Mouse (Mus musculus): ENCODE measurements around the gene Hspb7. TPM values are rescaled to one million over a fixed set of nuclear protein-coding genes. Genes with fewer than 3 reads are reported as not detected.
A peak's percentile ranks its signal among the peaks of the same experiment; 100 is the strongest.

The Hspb7 gene
- total and polyA plus RNA-seq, 3 experiments: 1,028 to 1,498 (median 1,066) TPM

- intact Hi-C loops (cut with DNase I): no loop called here
- Histone ChIP-seq H3K27me3 (ENCODE audit: control insufficient read depth, insufficient read depth, low read length) (no peaks in the 10 kb centered on the region), H3K9ac (ENCODE audit: low read depth, low read length) (peak overlapping the region; percentile 98), H3K27ac (no peak overlapping the region; the same call in 1 of the 2 replicates), H3K4me1 (ENCODE audit: control insufficient read depth, insufficient read depth, low read length) (peaks cover 8% of the 10 kb centered on the region), H3K36me3 (ENCODE audit: control insufficient read depth, insufficient read depth, low read length) (no peaks in the 10 kb centered on the region), H3K4me3 (peak overlapping the region; percentile 58), H3K79me2 (replicated peaks; ENCODE audit: control insufficient read depth, insufficient read depth, low read length) (peaks cover 1% of the 10 kb centered on the region; the same call in 1 of the 2 replicates)
- no peak for DNase-seq
- TF ChIP-seq EP300 (IDR thresholded peaks at IDR 0.05; ENCODE audit: insufficient read depth, low read depth, low read length): no peak
- no peak for TF ChIP-seq POLR2A (IDR thresholded peaks at IDR 0.05; ENCODE audit: insufficient read depth, low read depth, low read length)
- TF ChIP-seq CTCF (IDR thresholded peaks at IDR 0.05): no peak
- 9% methylated on average over 14 of the region's 14 CpGs for WGBS
These were observed 24.7 kb downstream of the Hspb7 start for GRCm38 (mm10) chr4:141445328-141445720.

DNA sequence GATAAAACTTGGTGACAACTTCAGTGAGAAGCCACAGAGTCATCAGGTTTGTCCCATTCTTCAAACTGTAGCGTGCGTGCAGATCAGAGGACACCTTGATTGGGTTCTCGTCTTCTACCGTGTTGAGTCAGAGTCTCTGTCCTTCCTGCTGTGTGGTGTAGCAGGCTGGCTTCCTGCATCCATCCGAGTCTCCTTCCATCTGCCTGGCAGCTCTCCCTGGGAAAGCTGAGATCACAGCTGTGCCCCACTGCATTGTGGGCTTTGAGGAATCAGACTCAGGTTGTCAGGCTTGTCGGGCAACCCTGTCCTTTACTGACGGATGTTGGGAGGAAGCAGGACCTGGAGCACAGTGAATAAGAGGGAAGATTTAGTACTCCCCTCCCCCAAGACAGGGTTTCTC, 25.6 kb downstream of the Hspb7 start:
- WGBS: 50% methylated on average over 7 of the region's 7 CpGs
- DNase-seq: no peak
- Histone ChIP-seq H3K27ac (no peak overlapping the region), H3K9ac (ENCODE audit: low read depth, low read length) (no peak overlapping the region), H3K27me3 (ENCODE audit: control insufficient read depth, insufficient read depth, low read length) (no peaks in the 10 kb centered on the region), H3K4me1 (ENCODE audit: control insufficient read depth, insufficient read depth, low read length) (peaks cover 5% of the 10 kb centered on the region), H3K4me3 (no peak overlapping the region), H3K79me2 (replicated peaks; ENCODE audit: control insufficient read depth, insufficient read depth, low read length) (peaks cover 1% of the 10 kb centered on the region; the same call in 1 of the 2 replicates), H3K36me3 (ENCODE audit: control insufficient read depth, insufficient read depth, low read length) (no peaks in the 10 kb centered on the region)
- TF ChIP-seq EP300 (IDR thresholded peaks at IDR 0.05; ENCODE audit: insufficient read depth, low read depth, low read length): no peak
- no peak for TF ChIP-seq CTCF (IDR thresholded peaks at IDR 0.05)
- TF ChIP-seq POLR2A (IDR thresholded peaks at IDR 0.05; ENCODE audit: insufficient read depth, low read depth, low read length): no peak
- intact Hi-C loops (cut with DNase I): no loop called here

GRCm38 (mm10) chr4:141451251-141451650, 30.7 kb downstream of the Hspb7 start:
- Histone ChIP-seq H3K36me3 (ENCODE audit: control insufficient read depth, insufficient read depth, low read length) (no peaks in the 10 kb centered on the region), H3K4me3 (no peak overlapping the region), H3K79me2 (replicated peaks; ENCODE audit: control insufficient read depth, insufficient read depth, low read length) (peaks cover 5% of the 10 kb centered on the region; the same call in 1 of the 2 replicates), H3K27ac (no peak overlapping the region), H3K4me1 (ENCODE audit: control insufficient read depth, insufficient read depth, low read length) (peaks cover 1% of the 10 kb centered on the region; the same call in 1 of the 2 replicates), H3K27me3 (ENCODE audit: control insufficient read depth, insufficient read depth, low read length) (no peaks in the 10 kb centered on the region), H3K9ac (ENCODE audit: low read depth, low read length) (no peak overlapping the region)
- DNase-seq: no peak
- WGBS: 80% methylated on average over 2 of the region's 2 CpGs
- intact Hi-C loops (cut with DNase I): loop anchor here (5.0 kb wide), 1 partner anchor 41 kb away; no protein-coding TSS in a partner anchor
- TF ChIP-seq CTCF (IDR thresholded peaks at IDR 0.05): no peak
- no peak for TF ChIP-seq EP300 (IDR thresholded peaks at IDR 0.05; ENCODE audit: insufficient read depth, low read depth, low read length)
- no peak for TF ChIP-seq POLR2A (IDR thresholded peaks at IDR 0.05; ENCODE audit: insufficient read depth, low read depth, low read length)

GRCm38 (mm10) chr4:141451916-141452450, 31.4 kb downstream of the Hspb7 start:
- Histone ChIP-seq H3K9ac (ENCODE audit: low read depth, low read length) (no peak overlapping the region), H3K27me3 (ENCODE audit: control insufficient read depth, insufficient read depth, low read length) (no peaks in the 10 kb centered on the region), H3K4me1 (ENCODE audit: control insufficient read depth, insufficient read depth, low read length) (peaks cover 1% of the 10 kb centered on the region; the same call in 1 of the 2 replicates), H3K36me3 (ENCODE audit: control insufficient read depth, insufficient read depth, low read length) (no peaks in the 10 kb centered on the region), H3K79me2 (replicated peaks; ENCODE audit: control insufficient read depth, insufficient read depth, low read length) (peaks cover 5% of the 10 kb centered on the region; the same call in 1 of the 2 replicates), H3K27ac (peak overlapping the region; percentile 20; the same call in 1 of the 2 replicates), H3K4me3 (no peak overlapping the region)
- 85% methylated on average over 9 of the region's 9 CpGs for WGBS
- DNase-seq: peak in 1 of 2 experiments; percentile 17
- TF ChIP-seq EP300 (IDR thresholded peaks at IDR 0.05; ENCODE audit: insufficient read depth, low read depth, low read length) (no peak), CTCF (IDR thresholded peaks at IDR 0.05) (no peak), POLR2A (IDR thresholded peaks at IDR 0.05; ENCODE audit: insufficient read depth, low read depth, low read length) (no peak)
- intact Hi-C loops (cut with DNase I): loop anchor here (5.0 kb wide), 1 partner anchor 40 kb away; no protein-coding TSS in a partner anchor

- intact Hi-C loops (cut with DNase I): loop anchor here (5.0 kb wide), 1 partner anchor 38 kb away; no protein-coding TSS in a partner anchor
- DNase-seq: peak in 1 of 2 experiments; percentile 28
- no peaks in the 10 kb centered on the region for H3K36me3 ChIP-seq (ENCODE audit: control insufficient read depth, insufficient read depth, low read length)
- H3K79me2 ChIP-seq (replicated peaks; ENCODE audit: control insufficient read depth, insufficient read depth, low read length): peaks cover 6% of the 10 kb centered on the region
- H3K27ac ChIP-seq: peak overlapping the region; percentile 8; the same call in 1 of the 2 replicates
- 50% methylated on average over 14 of the region's 14 CpGs for WGBS
- peaks cover 2% of the 10 kb centered on the region; the same call in 1 of the 2 replicates for H3K4me1 ChIP-seq (ENCODE audit: control insufficient read depth, insufficient read depth, low read length)
- H3K27me3 ChIP-seq (ENCODE audit: control insufficient read depth, insufficient read depth, low read length): no peaks in the 10 kb centered on the region
- H3K4me3 ChIP-seq: no peak overlapping the region
- TF ChIP-seq CTCF (IDR thresholded peaks at IDR 0.05): no peak
- no peak for TF ChIP-seq EP300 (IDR thresholded peaks at IDR 0.05; ENCODE audit: insufficient read depth, low read depth, low read length)
- no peak for TF ChIP-seq POLR2A (IDR thresholded peaks at IDR 0.05; ENCODE audit: insufficient read depth, low read depth, low read length)
- no peak overlapping the region for H3K9ac ChIP-seq (ENCODE audit: low read depth, low read length)
These were observed 34.2 kb downstream of the Hspb7 start for GRCm38 (mm10) chr4:141454581-141455350.

All from heart, adult 2 months (tissue).